Mouse (Mus musculus) kidney, adult 2 months (tissue): Measurements from ENCODE around the gene Klhl20.

Source experiments
- CTCF ChIP-seq: fragments of 200-500 bp; conservative IDR thresholded peaks from 2 replicates; pipeline ENCODE4 v1.5.1; 2011; ENCODE audit warnings: low read depth, mild to moderate bottlenecking, control low read depth, low read length, moderate library complexity, mixed read lengths; ENCODE audit not compliant: insufficient read depth, insufficient read length
- POLR2A ChIP-seq: fragments of 200-500 bp; IDR thresholded peaks from one replicate; pipeline ENCODE4 v1.6.1; 2011; ENCODE audit warnings: low read depth, low read length, control low read depth

DNA sequence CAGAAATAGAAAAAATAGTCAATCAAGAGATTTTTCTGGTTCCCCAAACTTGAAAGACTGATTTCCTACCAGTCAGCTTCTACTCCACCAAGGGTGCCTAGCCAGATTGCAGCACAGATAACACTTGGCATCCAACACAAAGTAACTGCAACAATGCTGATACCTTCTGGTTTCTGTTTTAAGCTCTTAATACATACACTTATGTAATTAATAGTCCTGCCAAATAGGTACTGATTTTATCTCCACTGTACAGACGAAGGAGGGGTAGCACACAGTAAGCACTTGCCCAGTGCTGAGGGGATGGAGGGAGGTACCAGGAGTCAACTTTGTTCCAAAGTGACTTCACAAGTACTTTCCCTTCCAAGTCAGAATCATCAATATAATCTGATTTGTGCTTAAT is 27.5 kb downstream of the Klhl20 start:
- no peak for TF ChIP-seq POLR2A
- TF ChIP-seq CTCF = no peak
